Mouse (Mus musculus) heart, embryonic 11.5 days (tissue): ENCODE measurements at regions not wholly inside any gene's neighbourhood (a gene's known extent, or its start where the extent isn't known, plus 50 kb on each side); places are given as distances from the start of the nearest gene placed in this dataset. TPM values are rescaled to one million over a fixed set of nuclear protein-coding genes. Genes with fewer than 3 reads are reported as not detected.
A peak's percentile ranks its signal among the peaks of the same experiment; 100 is the strongest.

Experiments
- ATAC-seq: fragments of 200-750 bp; cut with Nextera tagmentation; replicated peaks from 2 replicates; pipeline ENCODE4 v1.8.0; 2017; ENCODE audit warnings: moderate library complexity; ENCODE audit not compliant: insufficient number of reproducible peaks, low FRiP score, low TSS enrichment
- H3K27ac ChIP-seq: fragments of 300-500 bp; sonication (generic); 2 replicates; pipeline ENCODE4 v1.5.1; 2014; ENCODE audit warnings: mild to moderate bottlenecking, low read depth, low read length
- H3K27me3 ChIP-seq: fragments of 300-500 bp; sonication (generic); 2 replicates; pipeline ENCODE4 v1.6.1; 2014; ENCODE audit warnings: mild to moderate bottlenecking, low read length, mixed read lengths; ENCODE audit not compliant: control insufficient read depth, insufficient read depth
- H3K36me3 ChIP-seq: fragments of 300-500 bp; sonication (generic); 2 replicates; pipeline ENCODE4 v1.6.1; 2014; ENCODE audit warnings: mild to moderate bottlenecking, low read length, moderate library complexity, mixed read lengths; ENCODE audit not compliant: control insufficient read depth, insufficient read depth
- H3K4me1 ChIP-seq: fragments of 300-500 bp; sonication (generic); 2 replicates; pipeline ENCODE4 v1.6.1; 2014; ENCODE audit warnings: low read length; ENCODE audit not compliant: control insufficient read depth, insufficient read depth
- H3K4me2 ChIP-seq: fragments of 300-500 bp; sonication (generic); 2 replicates; pipeline ENCODE4 v1.6.1; 2014; ENCODE audit warnings: mild to moderate bottlenecking, moderate library complexity
- H3K4me3 ChIP-seq: fragments of 300-500 bp; sonication (generic); 2 replicates; pipeline ENCODE4 v1.5.1; 2014; ENCODE audit warnings: low read depth, low read length
- H3K9ac ChIP-seq: fragments of 300-500 bp; sonication (generic); 2 replicates; pipeline ENCODE4 v1.6.1; 2014; ENCODE audit warnings: mild to moderate bottlenecking, low read depth, low read length, moderate library complexity
- H3K9me3 ChIP-seq: fragments of 300-500 bp; sonication (generic); replicated peaks from 2 replicates; pipeline ENCODE4 v1.6.1; 2016; ENCODE audit warnings: low read length; ENCODE audit not compliant: control insufficient read depth
- WGBS: fragments of 180-500 bp; shearing (Covaris S2); extraction: QIAGEN DNeasy Blood & Tissue Kit; methylation state at CpG from one replicate; pipeline ENCODE4 v1.1.7; 2014; ENCODE audit not compliant: insufficient replicate concordance; 5-methylcytosine and 5-hydroxymethylcytosine counted together
- microRNA-seq: library from miRNA; unstranded; fragments of <30 nt; microRNA quantifications from one replicate; pipeline ENCODE4, GENCODE M21; 2016; ENCODE audit warnings: borderline number of aligned reads

GRCm38 (mm10) chr14:105377770-105378169 is 119.4 kb downstream of the Ndfip2 start:
- peaks cover 23% of the 10 kb centered on the region for H3K4me1 ChIP-seq
- peak overlapping the region; percentile 19; the same call in 1 of the 2 replicates for H3K4me2 ChIP-seq
- H3K9ac ChIP-seq = no peak overlapping the region
- no peak overlapping the region for H3K4me3 ChIP-seq
- no peaks in the 10 kb centered on the region for H3K36me3 ChIP-seq
- peak overlapping the region; percentile 60 for H3K27ac ChIP-seq
- WGBS = 10% methylated on average over 5 of the region's 5 CpGs
- ATAC-seq = peak; percentile 48; the same call in 1 of the 2 replicates
- no peaks in the 10 kb centered on the region for H3K9me3 ChIP-seq
- H3K27me3 ChIP-seq = no peaks in the 10 kb centered on the region

DNA sequence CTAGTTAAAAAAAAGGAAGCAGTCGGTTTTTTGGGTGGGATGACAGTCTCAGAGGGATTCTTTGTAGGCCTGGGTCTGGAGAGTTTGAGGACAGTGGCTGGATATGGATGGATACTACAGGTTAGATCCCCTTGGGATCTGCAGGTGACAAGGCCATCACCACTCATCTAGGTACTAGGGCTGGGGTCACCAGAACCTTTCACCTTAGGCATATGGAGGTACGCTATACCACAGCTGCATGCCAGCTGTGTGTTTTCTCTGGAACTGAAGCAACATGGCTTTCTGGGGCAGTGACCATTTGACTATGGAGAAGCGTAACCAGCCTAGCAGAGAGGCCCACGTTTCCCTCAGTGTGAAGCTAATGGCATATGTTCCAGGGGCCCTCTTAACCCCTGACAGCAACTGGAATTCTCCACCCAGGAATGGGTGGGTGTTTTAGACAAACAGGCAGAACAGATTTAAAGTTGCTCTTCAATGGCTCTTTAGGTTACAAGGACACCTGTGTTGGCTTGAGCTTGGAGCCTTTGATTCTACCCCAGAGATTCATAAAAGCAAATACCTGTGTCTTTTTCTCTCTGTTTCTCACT is 118.8 kb downstream of the Ndfip2 start:
- no peak overlapping the region for H3K4me2 ChIP-seq
- ATAC-seq = no peak
- H3K9ac ChIP-seq = no peak overlapping the region
- peaks cover 23% of the 10 kb centered on the region for H3K4me1 ChIP-seq
- H3K27me3 ChIP-seq = no peaks in the 10 kb centered on the region
- H3K4me3 ChIP-seq = no peak overlapping the region
- no peaks in the 10 kb centered on the region for H3K36me3 ChIP-seq
- whole genome bisulfite sequencing = 42% methylated on average over 4 of the region's 4 CpGs
- H3K27ac ChIP-seq = peak overlapping the region; percentile 60
- H3K9me3 ChIP-seq = no peaks in the 10 kb centered on the region

GRCm38 (mm10) chr14:105369637-105370435 is 111.5 kb downstream of the Ndfip2 start:
- H3K27me3 ChIP-seq = no peaks in the 10 kb centered on the region
- no peak for ATAC-seq
- no peak overlapping the region for H3K27ac ChIP-seq
- H3K4me3 ChIP-seq = no peak overlapping the region
- 82% methylated on average over 5 of the region's 5 CpGs for WGBS
- no peaks in the 10 kb centered on the region for H3K36me3 ChIP-seq
- H3K4me2 ChIP-seq = no peak overlapping the region
- H3K9me3 ChIP-seq = no peaks in the 10 kb centered on the region
- no peaks in the 10 kb centered on the region for H3K4me1 ChIP-seq
- no peak overlapping the region for H3K9ac ChIP-seq

DNA sequence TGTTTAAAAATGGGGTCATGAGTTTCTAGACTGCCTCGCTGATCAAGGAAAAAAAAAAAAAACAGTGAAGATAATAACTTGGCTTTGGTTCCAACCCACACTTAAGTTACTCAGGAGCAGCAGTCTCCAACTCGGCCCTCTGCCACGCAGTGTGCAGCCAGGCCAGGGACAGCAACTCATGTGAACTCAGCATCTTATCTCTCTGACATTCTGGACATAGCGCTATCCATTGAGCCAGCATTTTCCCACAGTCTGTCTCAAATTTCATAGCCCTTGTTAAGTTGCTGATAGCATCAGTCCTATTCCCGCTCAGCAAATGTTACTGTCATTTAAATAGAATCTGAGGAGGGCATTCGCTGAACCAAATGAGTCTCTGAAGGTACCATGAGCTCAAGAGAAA is 102.2 kb downstream of the Ndfip2 start:
- Histone ChIP-seq H3K4me3 (no peak overlapping the region), H3K9ac (no peak overlapping the region), H3K9me3 (no peaks in the 10 kb centered on the region), H3K36me3 (no peaks in the 10 kb centered on the region), H3K4me1 (no peaks in the 10 kb centered on the region), H3K27me3 (no peaks in the 10 kb centered on the region), H3K4me2 (no peak overlapping the region), H3K27ac (no peak overlapping the region)
- ATAC-seq = peak; percentile 77
- WGBS = 19% methylated on average over 6 of the region's 6 CpGs

GRCm38 (mm10) chr14:105359829-105360228 is 101.5 kb downstream of the Ndfip2 start:
- 70% methylated on average over 3 of the region's 3 CpGs for WGBS
- H3K4me3 ChIP-seq = no peak overlapping the region
- H3K4me2 ChIP-seq = no peak overlapping the region
- no peaks in the 10 kb centered on the region for H3K36me3 ChIP-seq
- no peak overlapping the region for H3K27ac ChIP-seq
- H3K9ac ChIP-seq = no peak overlapping the region
- no peaks in the 10 kb centered on the region for H3K4me1 ChIP-seq
- H3K27me3 ChIP-seq = no peaks in the 10 kb centered on the region
- no peaks in the 10 kb centered on the region for H3K9me3 ChIP-seq
- no peak for ATAC-seq

Small RNA genes lying in the stretch of these regions (microRNA-seq; reads per million reads assigned to microRNA genes)
- not detected for gene Gm22406
- gene Mir6390 = not detected
